Mouse (Mus musculus) G1E (cell line): Measurements from ENCODE around the gene Ppp1r12b.

Experiments
- CTCF ChIP-seq: IDR thresholded peaks from 2 replicates; pipeline ENCODE4 v1.5.1; 2012; ENCODE audit warnings: low read depth, low read length, inconsistent platforms, mixed read lengths
- GATA1 ChIP-seq: IDR thresholded peaks from 2 replicates; pipeline ENCODE4 v1.6.1; 2012; ENCODE audit warnings: borderline replicate concordance, low read length, inconsistent platforms, mixed read lengths
- GATA2 ChIP-seq: IDR thresholded peaks from 2 replicates; pipeline ENCODE4 v1.6.1; 2012; ENCODE audit warnings: low read depth, low read length, inconsistent platforms, borderline replicate concordance
- POLR2AphosphoS5 ChIP-seq: IDR thresholded peaks from 2 replicates; pipeline ENCODE4 v1.6.1; 2012; ENCODE audit warnings: low read depth, low read length, inconsistent platforms; ENCODE audit not compliant: insufficient replicate concordance

DNA sequence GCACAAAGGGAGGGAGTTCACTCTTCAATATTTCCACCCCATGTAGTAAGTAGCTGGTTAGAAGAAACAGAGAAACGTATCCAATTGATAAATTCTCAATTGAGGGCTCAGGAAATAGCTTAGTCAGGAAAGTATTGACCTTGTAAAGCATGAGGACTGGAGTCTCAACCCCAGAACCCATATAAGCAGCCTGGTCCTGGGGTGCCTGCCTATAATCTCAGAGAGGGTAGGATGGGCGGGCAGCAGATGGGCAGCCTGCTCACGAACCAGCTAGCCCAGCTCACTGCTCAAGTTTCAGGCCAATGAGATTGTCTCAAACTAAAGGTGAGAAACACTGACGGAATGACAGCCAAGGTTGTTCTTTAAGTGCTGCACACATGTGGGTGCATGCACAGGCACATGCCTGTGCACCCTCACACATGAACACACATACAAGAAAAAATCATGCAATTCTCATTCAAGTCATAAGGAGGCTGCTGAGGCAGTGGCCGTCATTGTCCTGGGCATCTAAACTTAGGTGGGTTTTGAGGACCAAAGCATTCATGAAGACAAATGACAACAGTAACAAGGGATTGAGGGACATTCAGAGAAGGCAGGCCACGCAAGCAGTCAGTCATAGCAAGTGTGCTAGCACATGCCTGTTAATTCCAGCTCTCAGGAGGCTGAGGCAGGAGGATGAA lies 137.7 kb downstream of the Ppp1r12b start:
- TF ChIP-seq CTCF (no peak), POLR2AphosphoS5 (no peak), GATA1 (no peak), GATA2 (no peak)
